Mouse (Mus musculus) layer of hippocampus, postnatal 36 days (tissue): ENCODE data around the gene Sox6. TPM values are rescaled to one million over a fixed set of nuclear protein-coding genes. Genes with fewer than 3 reads are reported as not detected.

Source experiments
- DNase-seq, 2 experiments: peaks; one replicate each; pipeline ENCODE4 v3.0.0; 2022
- total RNA-seq, 2 experiments: library from RNA; stranded (reverse); gene quantifications; 2 replicates each; pipeline ENCODE4 v1.2.3; 2021

Gene Sox6
- total RNA-seq, 2 experiments from 2014 or later: 24.3 to 34.7 TPM

- DNase-seq: no peak
These were observed 561.5 kb downstream of the Sox6 start for GRCm38 (mm10) chr7:115476881-115477665.

GRCm38 (mm10) chr7:115475176-115475575 is 563.4 kb downstream of the Sox6 start:
- DNase-seq: no peak

GRCm38 (mm10) chr7:115474115-115474514 is 564.5 kb downstream of the Sox6 start:
- DNase-seq: no peak

- no peak for DNase-seq
These were observed 565.7 kb downstream of the Sox6 start for GRCm38 (mm10) chr7:115472850-115473249.

- DNase-seq: no peak
These were observed 567.1 kb downstream of the Sox6 start for GRCm38 (mm10) chr7:115471521-115471920.

GRCm38 (mm10) chr7:115466811-115467210 is 571.8 kb downstream of the Sox6 start:
- DNase-seq: no peak

GRCm38 (mm10) chr7:115463367-115463766 is 575.2 kb downstream of the Sox6 start:
- DNase-seq: no peak

GRCm38 (mm10) chr7:115462276-115462675 is 576.3 kb downstream of the Sox6 start:
- DNase-seq: no peak

GRCm38 (mm10) chr7:115454988-115455387 is 583.6 kb downstream of the Sox6 start:
- DNase-seq: no peak

GRCm38 (mm10) chr7:115453713-115454073 is 584.9 kb downstream of the Sox6 start:
- DNase-seq: no peak

- no peak for DNase-seq
These were observed 585.4 kb downstream of the Sox6 start for GRCm38 (mm10) chr7:115453042-115453712.

GRCm38 (mm10) chr7:115450431-115451195 is 588.0 kb downstream of the Sox6 start:
- peak; percentile 11 to 24 for DNase-seq

GRCm38 (mm10) chr7:115448403-115449025 is 590.1 kb downstream of the Sox6 start:
- no peak for DNase-seq

- DNase-seq: no peak
These were observed 591.5 kb downstream of the Sox6 start for GRCm38 (mm10) chr7:115447091-115447490.

- no peak for DNase-seq
These were observed 592.0 kb downstream of the Sox6 start for GRCm38 (mm10) chr7:115446481-115447016.

GRCm38 (mm10) chr7:115426161-115426982 is 612.2 kb downstream of the Sox6 start:
- peak; percentile 8 to 34 for DNase-seq

GRCm38 (mm10) chr7:115422828-115423227 is 615.8 kb downstream of the Sox6 start:
- DNase-seq: no peak

GRCm38 (mm10) chr7:115420960-115421359 is 617.6 kb downstream of the Sox6 start:
- peak in 1 of 2 experiments; percentile 5 for DNase-seq
